Mouse (Mus musculus): ENCODE data around the gene Elp6. TPM values are rescaled to one million over a fixed set of nuclear protein-coding genes. Genes with fewer than 3 reads are reported as not detected.

Elp6 gene
- polyA plus RNA-seq, 1 experiment from 2014 or later: 17.4 TPM

GRCm38 (mm10) chr9:110273507-110273906 lies 31.5 kb upstream of the Elp6 start:
- H3K9me3 ChIP-seq (replicated peaks; ENCODE audit: control insufficient read depth, low read length): no peaks in the 10 kb centered on the region
- no peak overlapping the region for H3K9ac ChIP-seq (ENCODE audit: low read depth, low read length)
- no peak overlapping the region for H3K4me2 ChIP-seq
- H3K36me3 ChIP-seq (ENCODE audit: control insufficient read depth, insufficient read depth, low read length): no peaks in the 10 kb centered on the region
- no peaks in the 10 kb centered on the region for H3K27me3 ChIP-seq (ENCODE audit: control insufficient read depth, insufficient read depth, low read length)
- no peak overlapping the region for H3K4me3 ChIP-seq (ENCODE audit: low read depth, low read length)
- no peak overlapping the region for H3K27ac ChIP-seq (ENCODE audit: low read depth, low read length)
- WGBS (ENCODE audit: insufficient replicate concordance): 72% methylated on average over 4 of the region's 4 CpGs
- no peaks in the 10 kb centered on the region for H3K4me1 ChIP-seq (ENCODE audit: control insufficient read depth, insufficient read depth, low read length)
- ATAC-seq (replicated peaks; ENCODE audit: insufficient number of reproducible peaks, low FRiP score, low TSS enrichment): no peak

- WGBS (ENCODE audit: insufficient replicate concordance): 73% methylated on average over 5 of the region's 5 CpGs
- H3K36me3 ChIP-seq (ENCODE audit: control insufficient read depth, insufficient read depth, low read length): no peaks in the 10 kb centered on the region
- no peak overlapping the region for H3K4me3 ChIP-seq (ENCODE audit: low read depth, low read length)
- no peak overlapping the region for H3K4me2 ChIP-seq
- no peaks in the 10 kb centered on the region for H3K27me3 ChIP-seq (ENCODE audit: control insufficient read depth, insufficient read depth, low read length)
- H3K4me1 ChIP-seq (ENCODE audit: control insufficient read depth, insufficient read depth, low read length): no peaks in the 10 kb centered on the region
- H3K9ac ChIP-seq (ENCODE audit: low read depth, low read length): no peak overlapping the region
- ATAC-seq (replicated peaks; ENCODE audit: insufficient number of reproducible peaks, low FRiP score, low TSS enrichment): no peak
- H3K27ac ChIP-seq (ENCODE audit: low read depth, low read length): no peak overlapping the region
- H3K9me3 ChIP-seq (replicated peaks; ENCODE audit: control insufficient read depth, low read length): no peaks in the 10 kb centered on the region
Observed at GRCm38 (mm10) chr9:110275882-110276281, 29.1 kb upstream of the Elp6 start.

GRCm38 (mm10) chr9:110277431-110277881 lies 27.5 kb upstream of the Elp6 start:
- Histone ChIP-seq H3K4me2 (no peak overlapping the region), H3K9ac (ENCODE audit: low read depth, low read length) (no peak overlapping the region), H3K4me1 (ENCODE audit: control insufficient read depth, insufficient read depth, low read length) (no peaks in the 10 kb centered on the region), H3K4me3 (ENCODE audit: low read depth, low read length) (no peak overlapping the region), H3K27ac (ENCODE audit: low read depth, low read length) (no peak overlapping the region), H3K27me3 (ENCODE audit: control insufficient read depth, insufficient read depth, low read length) (no peaks in the 10 kb centered on the region), H3K9me3 (replicated peaks; ENCODE audit: control insufficient read depth, low read length) (no peaks in the 10 kb centered on the region), H3K36me3 (ENCODE audit: control insufficient read depth, insufficient read depth, low read length) (no peaks in the 10 kb centered on the region)
- 51% methylated on average over 8 of the region's 8 CpGs for WGBS (ENCODE audit: insufficient replicate concordance)
- ATAC-seq (replicated peaks; ENCODE audit: insufficient number of reproducible peaks, low FRiP score, low TSS enrichment): no peak

GRCm38 (mm10) chr9:110284075-110284697 lies 20.8 kb upstream of the Elp6 start:
- H3K9me3 ChIP-seq (replicated peaks; ENCODE audit: control insufficient read depth, low read length): no peaks in the 10 kb centered on the region
- no peak for ATAC-seq (replicated peaks; ENCODE audit: insufficient number of reproducible peaks, low FRiP score, low TSS enrichment)
- H3K27ac ChIP-seq (ENCODE audit: low read depth, low read length): no peak overlapping the region
- 92% methylated on average over 8 of the region's 10 CpGs for WGBS (ENCODE audit: insufficient replicate concordance)
- no peak overlapping the region for H3K9ac ChIP-seq (ENCODE audit: low read depth, low read length)
- no peaks in the 10 kb centered on the region for H3K27me3 ChIP-seq (ENCODE audit: control insufficient read depth, insufficient read depth, low read length)
- no peaks in the 10 kb centered on the region for H3K36me3 ChIP-seq (ENCODE audit: control insufficient read depth, insufficient read depth, low read length)
- H3K4me2 ChIP-seq: no peak overlapping the region
- H3K4me1 ChIP-seq (ENCODE audit: control insufficient read depth, insufficient read depth, low read length): no peaks in the 10 kb centered on the region
- no peak overlapping the region for H3K4me3 ChIP-seq (ENCODE audit: low read depth, low read length)

- no peak for ATAC-seq (replicated peaks; ENCODE audit: insufficient number of reproducible peaks, low FRiP score, low TSS enrichment)
- Histone ChIP-seq H3K9me3 (replicated peaks; ENCODE audit: control insufficient read depth, low read length) (no peaks in the 10 kb centered on the region), H3K27me3 (ENCODE audit: control insufficient read depth, insufficient read depth, low read length) (no peaks in the 10 kb centered on the region), H3K27ac (ENCODE audit: low read depth, low read length) (no peak overlapping the region), H3K9ac (ENCODE audit: low read depth, low read length) (no peak overlapping the region), H3K36me3 (ENCODE audit: control insufficient read depth, insufficient read depth, low read length) (no peaks in the 10 kb centered on the region), H3K4me1 (ENCODE audit: control insufficient read depth, insufficient read depth, low read length) (no peaks in the 10 kb centered on the region), H3K4me3 (ENCODE audit: low read depth, low read length) (no peak overlapping the region), H3K4me2 (no peak overlapping the region)
- 81% methylated on average over 7 of the region's 7 CpGs for WGBS (ENCODE audit: insufficient replicate concordance)
Observed at GRCm38 (mm10) chr9:110287321-110287924, 17.6 kb upstream of the Elp6 start.

GRCm38 (mm10) chr9:110293254-110293718 lies 11.7 kb upstream of the Elp6 start:
- 59% methylated on average over 12 of the region's 12 CpGs for WGBS (ENCODE audit: insufficient replicate concordance)

GRCm38 (mm10) chr9:110293873-110294415 lies 11.0 kb upstream of the Elp6 start:
- no peaks in the 10 kb centered on the region for H3K27me3 ChIP-seq (ENCODE audit: control insufficient read depth, insufficient read depth, low read length)
- no peak overlapping the region for H3K4me3 ChIP-seq (ENCODE audit: low read depth, low read length)
- H3K36me3 ChIP-seq (ENCODE audit: control insufficient read depth, insufficient read depth, low read length): no peaks in the 10 kb centered on the region
- no peak overlapping the region for H3K9ac ChIP-seq (ENCODE audit: low read depth, low read length)
- ATAC-seq (replicated peaks; ENCODE audit: insufficient number of reproducible peaks, low FRiP score, low TSS enrichment): no peak
- H3K4me2 ChIP-seq: no peak overlapping the region
- H3K9me3 ChIP-seq (replicated peaks; ENCODE audit: control insufficient read depth, low read length): no peaks in the 10 kb centered on the region
- no peak overlapping the region for H3K27ac ChIP-seq (ENCODE audit: low read depth, low read length)
- 79% methylated on average over 13 of the region's 13 CpGs for WGBS (ENCODE audit: insufficient replicate concordance)
- no peaks in the 10 kb centered on the region for H3K4me1 ChIP-seq (ENCODE audit: control insufficient read depth, insufficient read depth, low read length)

More at GRCm38 (mm10) chr9:110293254-110293718, 11.7 kb upstream of the Elp6 start:
- Histone ChIP-seq H3K4me3 (ENCODE audit: low read depth, low read length) (no peak overlapping the region), H3K4me1 (ENCODE audit: control insufficient read depth, insufficient read depth, low read length) (no peaks in the 10 kb centered on the region), H3K27me3 (ENCODE audit: control insufficient read depth, insufficient read depth, low read length) (no peaks in the 10 kb centered on the region), H3K9ac (ENCODE audit: low read depth, low read length) (no peak overlapping the region), H3K27ac (ENCODE audit: low read depth, low read length) (no peak overlapping the region), H3K36me3 (ENCODE audit: control insufficient read depth, insufficient read depth, low read length) (no peaks in the 10 kb centered on the region), H3K4me2 (no peak overlapping the region), H3K9me3 (replicated peaks; ENCODE audit: control insufficient read depth, low read length) (no peaks in the 10 kb centered on the region)
- ATAC-seq (replicated peaks; ENCODE audit: insufficient number of reproducible peaks, low FRiP score, low TSS enrichment): no peak

- Histone ChIP-seq H3K9ac (ENCODE audit: low read depth, low read length) (no peak overlapping the region), H3K4me3 (ENCODE audit: low read depth, low read length) (no peak overlapping the region), H3K9me3 (replicated peaks; ENCODE audit: control insufficient read depth, low read length) (no peaks in the 10 kb centered on the region), H3K27ac (ENCODE audit: low read depth, low read length) (no peak overlapping the region), H3K4me2 (no peak overlapping the region), H3K36me3 (ENCODE audit: control insufficient read depth, insufficient read depth, low read length) (no peaks in the 10 kb centered on the region), H3K4me1 (ENCODE audit: control insufficient read depth, insufficient read depth, low read length) (no peaks in the 10 kb centered on the region), H3K27me3 (ENCODE audit: control insufficient read depth, insufficient read depth, low read length) (no peaks in the 10 kb centered on the region)
- ATAC-seq (replicated peaks; ENCODE audit: insufficient number of reproducible peaks, low FRiP score, low TSS enrichment): no peak
- WGBS (ENCODE audit: insufficient replicate concordance): 38% methylated on average over 3 of the region's 3 CpGs
Observed at GRCm38 (mm10) chr9:110294786-110295185, 10.2 kb upstream of the Elp6 start.
